15 mouse cellular contexts compared by ENCODE assay signal in genomic region chr11:101842773-101843163, GRCm38 (mm10). TPM values are rescaled to one million over a fixed set of nuclear protein-coding genes. Genes with fewer than 3 reads are reported as not detected.
DNase-seq lines count a peak whose midpoint lies in the region; ATAC-seq and TF ChIP-seq lines count a peak whose summit lies in the region.
"Had no signal": no experiment of that assay in that cellular context is flagged by ENCODE, and none has a peak within 500 bp of the region (broad histone marks: within the 10 kb centered on the region; RNA-seq: fewer than 3 reads in every experiment).

No protein-coding gene starts in this region.

- TF ChIP-seq CTCF in heart, adult 2 months (IDR thresholded peaks at IDR 0.05) = no peak
- no peak for TF ChIP-seq CTCF in hindbrain, postnatal 0 days (IDR thresholded peaks at IDR 0.05; ENCODE audit: low read depth)
- TF ChIP-seq CTCF in lung, postnatal 0 days (IDR thresholded peaks at IDR 0.05) = no peak

- no peaks in the 10 kb centered on the region for H3K36me3 ChIP-seq in heart, adult 2 months (ENCODE audit: control insufficient read depth, insufficient read depth, low read length)
- no peaks in the 10 kb centered on the region for H3K36me3 ChIP-seq in hindbrain, postnatal 0 days (ENCODE audit: insufficient read depth, low read length)
- no peaks in the 10 kb centered on the region for H3K36me3 ChIP-seq in hindbrain, embryonic 13.5 days
- no peaks in the 10 kb centered on the region for H3K36me3 ChIP-seq in lung, postnatal 0 days (ENCODE audit: insufficient read depth, low read length)
- H3K36me3 ChIP-seq in midbrain, embryonic 11.5 days (ENCODE audit: control insufficient read depth, insufficient read depth, low read length) = no peaks in the 10 kb centered on the region

- H3K9me3 ChIP-seq in hindbrain, postnatal 0 days (ENCODE audit: low read length) = no peaks in the 10 kb centered on the region
- peaks cover 6% of the 10 kb centered on the region for H3K9me3 ChIP-seq in hindbrain, embryonic 13.5 days
- peaks cover 3% of the 10 kb centered on the region; the same call in 1 of the 2 replicates for H3K9me3 ChIP-seq in lung, postnatal 0 days (ENCODE audit: low read length)
- H3K9me3 ChIP-seq in midbrain, embryonic 11.5 days (ENCODE audit: control insufficient read depth, low read length) = no peaks in the 10 kb centered on the region; the same call in 1 of the 2 replicates

- no peaks in the 10 kb centered on the region for H3K27me3 ChIP-seq in heart, adult 2 months (ENCODE audit: control insufficient read depth, insufficient read depth, low read length)
- H3K27me3 ChIP-seq in hindbrain, postnatal 0 days (ENCODE audit: insufficient read depth, low read length) = no peaks in the 10 kb centered on the region
- H3K27me3 ChIP-seq in hindbrain, embryonic 13.5 days = no peaks in the 10 kb centered on the region
- H3K27me3 ChIP-seq in lung, postnatal 0 days (replicated peaks; ENCODE audit: insufficient read depth, low read length) = no peaks in the 10 kb centered on the region
- no peaks in the 10 kb centered on the region for H3K27me3 ChIP-seq in midbrain, embryonic 11.5 days (ENCODE audit: control insufficient read depth, insufficient read depth, low read length)

- no peak for TF ChIP-seq POLR2A in heart, adult 2 months (IDR thresholded peaks at IDR 0.05; ENCODE audit: insufficient read depth, low read depth, low read length)

- DNase-seq in heart, adult 2 months = no peak
- no peak for DNase-seq in heart, postnatal 10 days
- no peak for DNase-seq in hindbrain, postnatal 0 days (ENCODE audit: low spot score)
- no peak for DNase-seq in lung, postnatal 0 days (ENCODE audit: low spot score)
- DNase-seq in lung, postnatal 14 days = no peak
- DNase-seq in midbrain, embryonic 11.5 days (ENCODE audit: low spot score, missing footprints) = no peak
- no peak for DNase-seq in retina, postnatal 1 day
- DNase-seq: adrenal gland, postnatal 10 days; B cell, adult 2 months; layer of hippocampus, postnatal 36 days; thymus, postnatal 4 days had no signal

- H3K4me3 ChIP-seq in heart, adult 2 months = no peak overlapping the region
- no peak overlapping the region for H3K4me3 ChIP-seq in hindbrain, postnatal 0 days (ENCODE audit: low read length)
- H3K4me3 ChIP-seq in hindbrain, embryonic 13.5 days = no peak overlapping the region
- no peak overlapping the region for H3K4me3 ChIP-seq in lung, postnatal 0 days (ENCODE audit: low read depth, low read length)
- no peak overlapping the region for H3K4me3 ChIP-seq in midbrain, embryonic 11.5 days (ENCODE audit: low read depth, low read length)

- 57% methylated on average over 3 of the region's 3 CpGs for WGBS in heart, adult 2 months
- WGBS in hindbrain, postnatal 0 days = 77% methylated on average over 3 of the region's 3 CpGs
- WGBS in hindbrain, embryonic 13.5 days = 81% methylated on average over 3 of the region's 3 CpGs
- 66% methylated on average over 3 of the region's 3 CpGs for WGBS in lung, postnatal 0 days
- WGBS in midbrain, embryonic 11.5 days = 85% methylated on average over 3 of the region's 3 CpGs

- peak overlapping the region; percentile 20; the same call in 1 of the 2 replicates for H3K9ac ChIP-seq in heart, adult 2 months (ENCODE audit: low read depth, low read length)
- no peak overlapping the region for H3K9ac ChIP-seq in hindbrain, postnatal 0 days (replicated peaks; ENCODE audit: low read length)
- H3K9ac ChIP-seq in hindbrain, embryonic 13.5 days = no peak overlapping the region
- no peak overlapping the region for H3K9ac ChIP-seq in lung, postnatal 0 days (replicated peaks; ENCODE audit: low read depth)
- no peak overlapping the region for H3K9ac ChIP-seq in midbrain, embryonic 11.5 days (ENCODE audit: low read length)

- TF ChIP-seq EP300 in heart, adult 2 months (IDR thresholded peaks at IDR 0.05; ENCODE audit: insufficient read depth, low read depth, low read length) = no peak
- no peak for TF ChIP-seq EP300 in lung, postnatal 0 days (IDR thresholded peaks at IDR 0.05)

- H3K4me1 ChIP-seq in heart, adult 2 months (ENCODE audit: control insufficient read depth, insufficient read depth, low read length) = peaks cover 8% of the 10 kb centered on the region
- H3K4me1 ChIP-seq in hindbrain, postnatal 0 days (ENCODE audit: insufficient read depth, low read length) = no peaks in the 10 kb centered on the region
- H3K4me1 ChIP-seq in hindbrain, embryonic 13.5 days (replicated peaks) = no peaks in the 10 kb centered on the region
- H3K4me1 ChIP-seq in lung, postnatal 0 days (ENCODE audit: insufficient read depth, low read depth, low read length) = no peaks in the 10 kb centered on the region
- H3K4me1 ChIP-seq in midbrain, embryonic 11.5 days (ENCODE audit: control insufficient read depth, insufficient read depth, low read length) = no peaks in the 10 kb centered on the region

- H3K79me2 ChIP-seq in heart, adult 2 months (replicated peaks; ENCODE audit: control insufficient read depth, insufficient read depth, low read length) = no peaks in the 10 kb centered on the region

- no peak for ATAC-seq in hindbrain, postnatal 0 days
- ATAC-seq in hindbrain, embryonic 13.5 days (ENCODE audit: low FRiP score) = no peak
- no peak for ATAC-seq in lung, postnatal 0 days
- no peak for ATAC-seq in midbrain, embryonic 11.5 days (ENCODE audit: low FRiP score)
- ATAC-seq: forebrain, embryonic 16.5 days had no signal

- intact Hi-C loops in heart, adult 2 months (cut with DNase I) = no loop called here
- intact Hi-C loops in heart, postnatal 10 days (cut with DNase I) = no loop called here

- peak overlapping the region; percentile 77 for H3K27ac ChIP-seq in heart, adult 2 months
- H3K27ac ChIP-seq in hindbrain, postnatal 0 days = peak overlapping the region; percentile 52; the same call in 1 of the 2 replicates
- H3K27ac ChIP-seq in hindbrain, embryonic 13.5 days = no peak overlapping the region
- 0 out of 2 replicates have a peak overlapping the region, but pooled peaks have one; percentile 1 for H3K27ac ChIP-seq in lung, postnatal 0 days (ENCODE audit: low read length)
- H3K27ac ChIP-seq in midbrain, embryonic 11.5 days (ENCODE audit: low read depth, low read length) = no peak overlapping the region

- no peak overlapping the region for H3K4me2 ChIP-seq in hindbrain, postnatal 0 days (ENCODE audit: low read depth, low read length)
- H3K4me2 ChIP-seq in hindbrain, embryonic 13.5 days = no peak overlapping the region
- H3K4me2 ChIP-seq in lung, postnatal 0 days (replicated peaks; ENCODE audit: low read depth, low read length) = no peak overlapping the region
- H3K4me2 ChIP-seq in midbrain, embryonic 11.5 days = no peak overlapping the region

RNA-seq across cellular contexts. Expression of gene Meox1, which starts 51.4 kb away (rescaled TPM):
- 1 to 10 TPM; 5.6 to 7.3 TPM for total RNA-seq in heart, adult 2 months (2021)
- polyA plus RNA-seq in heart, adult 2 months (2012; rRNA removed) = 7.2 and 15.1 TPM in 2 replicates
- total RNA-seq in heart, postnatal 10 days (2021) = 10 to 100 TPM; 23.7 to 27.5 TPM
- 1.8 and 2.0 TPM in 2 replicates for total RNA-seq in hindbrain, postnatal 0 days (2014; rRNA removed)
- 0.69 and 0.73 TPM in 2 replicates for polyA plus RNA-seq in hindbrain, postnatal 0 days (2015; fragmentation: Nextera tagmentation; extraction: Ambion mirVana)
- polyA plus RNA-seq in hindbrain, embryonic 13.5 days (2015; fragmentation: Nextera tagmentation; extraction: Ambion mirVana) = 0.43 and 0.56 TPM in 2 replicates
- 8.1 and 8.7 TPM in 2 replicates for polyA plus RNA-seq in lung, postnatal 0 days (2015; fragmentation: Nextera tagmentation; extraction: Ambion mirVana)
- polyA plus RNA-seq in midbrain, embryonic 11.5 days (2014; fragmentation: Nextera tagmentation; extraction: Ambion mirVana) = 0.29 TPM in 1 of 2 replicates, not detected in the other
- total RNA-seq: liver, adult 2 months; neutrophil, adult 5-6 weeks had no signal
- polyA plus RNA-seq: liver, adult 2 months had no signal

RNA-seq across cellular contexts. Expression of gene Etv4, which starts 57.6 kb away (rescaled TPM):
- total RNA-seq in heart, adult 2 months (2021) = not detected
- 0.59 and 0.61 TPM in 2 replicates for polyA plus RNA-seq in heart, adult 2 months (2012; rRNA removed)
- 1 to 10 TPM; 2.1 to 2.7 TPM for total RNA-seq in heart, postnatal 10 days (2021)
- 47.7 and 56.9 TPM in 2 replicates for total RNA-seq in hindbrain, postnatal 0 days (2014; rRNA removed)
- polyA plus RNA-seq in hindbrain, postnatal 0 days (2015; fragmentation: Nextera tagmentation; extraction: Ambion mirVana) = 22.5 and 30.2 TPM in 2 replicates
- 4.5 and 6.4 TPM in 2 replicates for polyA plus RNA-seq in hindbrain, embryonic 13.5 days (2015; fragmentation: Nextera tagmentation; extraction: Ambion mirVana)
- polyA plus RNA-seq in lung, postnatal 0 days (2015; fragmentation: Nextera tagmentation; extraction: Ambion mirVana) = 1.2 TPM in 2 replicates
- polyA plus RNA-seq in midbrain, embryonic 11.5 days (2014; fragmentation: Nextera tagmentation; extraction: Ambion mirVana) = 3.8 and 4.6 TPM in 2 replicates
- total RNA-seq: neutrophil, adult 5-6 weeks had no signal

Comparison
In these comparisons a context has a peak if more than half of its experiments do, and no peak if none do; other contexts are left out.
1. H3K27ac ChIP-seq: peak in heart, adult 2 months (single experiment), hindbrain, postnatal 0 days (single experiment) and lung, postnatal 0 days (single experiment); none in hindbrain, embryonic 13.5 days (single experiment) and midbrain, embryonic 11.5 days (single experiment).